Mouse (Mus musculus): ENCODE data around the gene Gm21693. TPM values are rescaled to one million over a fixed set of nuclear protein-coding genes. Genes with fewer than 3 reads are reported as not detected.
"Not testable (repeated sequence)": the region's sequence is repeated elsewhere in the genome, so short reads cannot be mapped to it uniquely, and the experiment has no call there.

The Gm21693 gene
- not detected for total RNA-seq (2022)

- DNase-seq (ENCODE audit: low spot score in 2 of 2), result not testable (repeated sequence)
Measured at GRCm38 (mm10) chrY:3345229-3345628, at the start of gene Gm21693. TSS of gene Gm21693 (minus strand) at chrY:3345329.

DNA sequence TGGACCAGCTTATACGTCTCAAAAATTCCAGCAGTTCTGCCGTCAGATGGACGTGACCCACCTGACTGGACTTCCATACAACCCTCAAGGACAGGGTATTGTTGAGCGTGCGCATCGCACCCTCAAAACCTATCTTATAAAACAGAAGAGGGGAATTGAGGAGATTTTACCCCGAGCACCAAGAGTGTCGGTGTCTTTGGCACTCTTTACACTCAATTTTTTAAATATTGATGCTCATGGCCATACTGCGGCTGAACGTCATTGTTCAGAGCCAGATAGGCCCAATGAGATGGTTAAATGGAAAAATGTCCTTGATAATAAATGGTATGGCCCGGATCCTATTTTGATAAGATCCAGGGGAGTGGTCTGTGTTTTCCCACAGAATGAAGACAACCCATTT lies 4.5 kb downstream of the Gm21693 start:
- DNase-seq (ENCODE audit: low spot score in 2 of 2), result peak; percentile 15 to 18

- DNase-seq (ENCODE audit: low spot score in 2 of 2), result not testable (repeated sequence)
Measured at GRCm38 (mm10) chrY:3306349-3306748, 38.8 kb downstream of the Gm21693 start, which contains the start of gene Gm21677. TSS of gene Gm21677 (minus strand) at chrY:3306449.

Other genes with a start within 250 kb of the Gm21693 start
- gene Gm21677, start 38.9 kb downstream of the Gm21693 start, total RNA-seq (2022), result not detected
- gene Gm21704, start 64.8 kb upstream of the Gm21693 start, total RNA-seq (2022), result not detected
- not detected for gene Gm21708, start 64.8 kb upstream of the Gm21693 start, total RNA-seq (2022)